Mouse (Mus musculus) embryonic stem cell, embryonic (primary cell): ENCODE measurements around the gene Esr2.

ENCODE experiments used
- CTCF ChIA-PET, 4 experiments: fragments of 300-600 bp in 2 of 4; fragments of 350-600 bp in 2 of 4; sonication (Branson Sonifier 250); formaldehyde crosslinking; loops; one replicate each; lab custom pipeline; 2022; ENCODE audit warnings: inconsistent platforms in 2 of 4; lab: Charles Lee
- POLR2A ChIA-PET, 4 experiments: fragments of 300-600 bp in 2 of 4; fragments of 350-600 bp in 2 of 4; sonication (Branson Sonifier 250); formaldehyde crosslinking; loops; one replicate each; lab custom pipeline; 2022; ENCODE audit warnings: antibody characterized with exemption in 4 of 4, inconsistent platforms in 1 of 4; lab: Charles Lee

The Esr2 gene

GRCm38 (mm10) chr12:76116577-76116976 is 60.5 kb downstream of the Esr2 start:
- ChIA-PET POLR2A (interaction anchor here in 1 of 4 experiments (1.1 kb wide), 1 partner anchor 138 kb away, joined by 3 read pairs; the partner anchor contains the start of gene Mthfd1), CTCF (interaction anchor here in 2 of 4 experiments (0.6 to 1.0 kb wide), 3 partner anchors 12 to 552 kb away, joined by 3 to 10 read pairs (median 4); partner anchors contain the start of gene Esr2 (in 1 of the 2))

GRCm38 (mm10) chr12:76111046-76111445 is 66.0 kb downstream of the Esr2 start:
- ChIA-PET CTCF (interaction anchor here in 2 of 4 experiments (0.6 to 1.1 kb wide), 2 partner anchors 17 to 20 kb away, joined by 3 read pairs; no protein-coding TSS in a partner anchor), POLR2A (interaction anchor here in 1 of 4 experiments (0.6 kb wide), 1 partner anchor 20 kb away, joined by 3 read pairs; no protein-coding TSS in a partner anchor)

GRCm38 (mm10) chr12:76109646-76110405 is 67.2 kb downstream of the Esr2 start:
- ChIA-PET POLR2A (interaction anchor here in 2 of 4 experiments (0.7 kb wide), 2 partner anchors 17 to 77 kb away, joined by 5 to 8 read pairs; no protein-coding TSS in a partner anchor), CTCF (interaction anchor here in 3 of 4 experiments (0.6 to 1.1 kb wide), 3 partner anchors 21 to 212 kb away, joined by 3 to 19 read pairs (median 3); no protein-coding TSS in a partner anchor)

GRCm38 (mm10) chr12:76104596-76105351 is 72.3 kb downstream of the Esr2 start:
- ChIA-PET POLR2A (interaction anchor here in 1 of 4 experiments (0.6 to 2.1 kb wide), 2 partner anchors 10 to 26 kb away, joined by 3 to 5 read pairs; no protein-coding TSS in a partner anchor), CTCF (interaction anchor here in 1 of 4 experiments (0.6 kb wide), 1 partner anchor 68 kb away, joined by 3 read pairs; no protein-coding TSS in a partner anchor)

GRCm38 (mm10) chr12:76102621-76103020 is 74.4 kb downstream of the Esr2 start:
- POLR2A ChIA-PET = interaction anchor here in 2 of 4 experiments (1.0 to 2.1 kb wide), 3 partner anchors 7 to 17 kb away, joined by 4 to 5 read pairs (median 4); no protein-coding TSS in a partner anchor
- CTCF ChIA-PET = interaction anchor here in 1 of 4 experiments (0.7 kb wide), 1 partner anchor 61 kb away, joined by 3 read pairs; no protein-coding TSS in a partner anchor

GRCm38 (mm10) chr12:76095117-76096035 is 81.7 kb downstream of the Esr2 start:
- CTCF ChIA-PET = interaction anchor here in 1 of 4 experiments (0.5 to 0.6 kb wide), 2 partner anchors 10 to 33 kb away, joined by 3 to 4 read pairs; no protein-coding TSS in a partner anchor

GRCm38 (mm10) chr12:76093613-76094588 is 83.2 kb downstream of the Esr2 start:
- CTCF ChIA-PET = no interaction called here

More at GRCm38 (mm10) chr12:76095117-76096035, 81.7 kb downstream of the Esr2 start:
- POLR2A ChIA-PET = interaction anchor here in 2 of 4 experiments (0.6 to 1.3 kb wide), 5 partner anchors 8 to 279 kb away, joined by 3 to 5 read pairs (median 4); no protein-coding TSS in a partner anchor

GRCm38 (mm10) chr12:76092789-76093466 is 84.1 kb downstream of the Esr2 start:
- CTCF ChIA-PET = no interaction called here
- POLR2A ChIA-PET = interaction anchor here in 1 of 4 experiments (0.5 to 1.4 kb wide), 2 partner anchors 11 to 15 kb away, joined by 3 to 4 read pairs; no protein-coding TSS in a partner anchor

More at GRCm38 (mm10) chr12:76093613-76094588, 83.2 kb downstream of the Esr2 start:
- POLR2A ChIA-PET = interaction anchor here in 2 of 4 experiments (1.1 to 1.3 kb wide), 2 partner anchors 8 to 9 kb away, joined by 4 to 5 read pairs; no protein-coding TSS in a partner anchor

- ChIA-PET POLR2A (interaction anchor here in 2 of 4 experiments (0.6 to 1.2 kb wide), 4 partner anchors 8 to 57 kb away, joined by 3 to 5 read pairs (median 3); no protein-coding TSS in a partner anchor), CTCF (interaction anchor here in 1 of 4 experiments (0.6 kb wide), 1 partner anchor 57 kb away, joined by 3 read pairs; no protein-coding TSS in a partner anchor)
Observed at GRCm38 (mm10) chr12:76087025-76087424, 90.0 kb downstream of the Esr2 start.

- POLR2A ChIA-PET = interaction anchor here in 1 of 4 experiments (0.6 to 2.2 kb wide), 8 partner anchors 9 to 57 kb away, joined by 3 to 9 read pairs (median 4); no protein-coding TSS in a partner anchor
Observed at GRCm38 (mm10) chr12:76085956-76086905, 90.8 kb downstream of the Esr2 start.

GRCm38 (mm10) chr12:76085066-76085465 is 92.0 kb downstream of the Esr2 start:
- ChIA-PET POLR2A (interaction anchor here in 2 of 4 experiments (0.8 to 2.2 kb wide), 3 partner anchors 14 to 69 kb away, joined by 4 to 9 read pairs (median 5); no protein-coding TSS in a partner anchor), CTCF (interaction anchor here in 2 of 4 experiments (0.6 to 1.6 kb wide), 3 partner anchors 10 to 112 kb away, joined by 3 to 8 read pairs (median 4); no protein-coding TSS in a partner anchor)

More at GRCm38 (mm10) chr12:76085956-76086905, 90.8 kb downstream of the Esr2 start:
- CTCF ChIA-PET = interaction anchor here (0.6 to 1.6 kb wide), 4 partner anchors 60 to 386 kb away, joined by 3 to 8 read pairs (median 3); no protein-coding TSS in a partner anchor

- CTCF ChIA-PET = interaction anchor here in 2 of 4 experiments (0.5 to 0.6 kb wide), 2 partner anchors 291 to 403 kb away, joined by 3 read pairs; no protein-coding TSS in a partner anchor
Observed at GRCm38 (mm10) chr12:76081557-76082211, 95.4 kb downstream of the Esr2 start.

More at GRCm38 (mm10) chr12:76081557-76082211, 95.4 kb downstream of the Esr2 start:
- POLR2A ChIA-PET = interaction anchor here in 1 of 4 experiments (1.0 to 2.6 kb wide), 2 partner anchors 10 to 11 kb away, joined by 4 to 7 read pairs; no protein-coding TSS in a partner anchor
